In the genomic region with DNA sequence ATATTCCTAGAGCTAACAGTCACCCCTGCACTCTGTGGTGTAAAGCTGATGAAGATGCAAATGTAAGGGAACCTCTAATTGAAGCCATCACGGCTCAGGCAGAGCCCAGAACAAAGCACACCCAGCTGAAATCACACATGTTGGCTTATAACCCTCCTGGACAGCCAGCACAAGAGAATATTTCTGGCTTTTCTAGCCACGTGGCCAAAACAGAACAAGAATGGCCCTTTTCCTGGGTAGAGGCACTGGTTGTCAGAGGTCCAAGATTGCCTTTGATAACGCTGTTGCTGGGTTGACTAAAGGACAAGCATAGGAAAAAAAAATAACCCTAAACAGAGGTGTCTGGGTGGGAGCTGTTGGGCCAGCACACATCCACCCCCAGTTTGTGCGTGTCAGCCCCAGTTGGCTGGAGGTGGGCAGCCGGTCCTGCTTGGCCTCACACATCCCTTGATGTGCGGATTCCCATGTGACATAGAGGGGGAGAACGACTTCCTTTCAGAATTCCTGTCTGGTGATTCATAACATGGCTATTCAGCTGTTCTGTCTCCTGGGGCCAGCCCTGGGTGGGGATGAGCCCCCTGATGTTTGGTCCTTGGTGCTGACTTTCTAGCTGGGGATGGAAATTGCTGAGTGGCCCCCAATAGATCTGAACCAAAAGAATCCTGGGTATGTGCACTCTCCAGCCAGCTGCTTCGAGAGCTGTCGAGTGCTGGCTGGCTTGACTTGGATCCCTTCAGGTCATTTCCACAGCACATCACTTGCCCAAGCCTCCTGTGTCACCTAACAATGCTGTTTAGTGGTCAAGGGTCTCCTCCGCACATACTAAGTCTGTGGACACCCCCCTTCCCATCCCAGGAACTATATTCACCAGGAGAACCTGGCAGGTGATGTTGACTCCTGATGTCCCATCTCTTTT, we compare ENCODE assay signal across 12 mouse cellular contexts.
DNase-seq lines count a peak whose midpoint lies in the region; ATAC-seq lines count a peak whose summit lies in the region.
"Had no signal": no experiment of that assay in that cellular context is flagged by ENCODE, and none has a peak within 500 bp of the region (broad histone marks: within the 10 kb centered on the region; RNA-seq: fewer than 3 reads in every experiment).

No protein-coding gene starts in this region.

- no peaks in the 10 kb centered on the region for H3K36me3 ChIP-seq in limb, embryonic 12.5 days
- no peaks in the 10 kb centered on the region for H3K36me3 ChIP-seq in limb, embryonic 10.5 days
- no peaks in the 10 kb centered on the region for H3K36me3 ChIP-seq in heart, embryonic 12.5 days
- H3K36me3 ChIP-seq in stomach, embryonic 16.5 days (ENCODE audit: control insufficient read depth, insufficient read depth, low read length), result no peaks in the 10 kb centered on the region
- H3K36me3 ChIP-seq: hindbrain, embryonic 12.5 days; liver, embryonic 15.5 days; neural tube, embryonic 15.5 days had no signal

- ATAC-seq in limb, embryonic 12.5 days (ENCODE audit: insufficient number of reproducible peaks, insufficient read depth, low FRiP score, low TSS enrichment, low read depth), result peak; percentile 64; the same call in 1 of the 2 replicates
- peak; percentile 30; the same call in 1 of the 2 replicates for ATAC-seq in heart, embryonic 12.5 days (ENCODE audit: insufficient number of reproducible peaks, low FRiP score)
- peak; percentile 43; the same call in 1 of the 2 replicates for ATAC-seq in stomach, embryonic 16.5 days (ENCODE audit: insufficient read depth, low FRiP score)

- no peak overlapping the region for H3K4me3 ChIP-seq in limb, embryonic 12.5 days (replicated peaks)
- H3K4me3 ChIP-seq in limb, embryonic 10.5 days, result no peak overlapping the region
- no peak overlapping the region for H3K4me3 ChIP-seq in heart, embryonic 12.5 days
- no peak overlapping the region for H3K4me3 ChIP-seq in stomach, embryonic 16.5 days (replicated peaks; ENCODE audit: low read length)
- H3K4me3 ChIP-seq: hindbrain, embryonic 12.5 days; liver, embryonic 15.5 days; neural tube, embryonic 15.5 days had no signal

- no peak overlapping the region for H3K9ac ChIP-seq in limb, embryonic 12.5 days (replicated peaks)
- H3K9ac ChIP-seq in heart, embryonic 12.5 days, result no peak overlapping the region
- no peak overlapping the region for H3K9ac ChIP-seq in stomach, embryonic 16.5 days (ENCODE audit: low read length)
- H3K9ac ChIP-seq: hindbrain, embryonic 12.5 days; liver, embryonic 15.5 days; neural tube, embryonic 15.5 days had no signal

- 63% methylated on average over 10 of the region's 10 CpGs for WGBS in limb, embryonic 12.5 days
- 71% methylated on average over 10 of the region's 10 CpGs for WGBS in limb, embryonic 10.5 days
- WGBS in heart, embryonic 12.5 days, result 32% methylated on average over 10 of the region's 10 CpGs
- 35% methylated on average over 10 of the region's 10 CpGs for WGBS in stomach, embryonic 16.5 days

- H3K4me2 ChIP-seq in limb, embryonic 12.5 days, result no peak overlapping the region
- H3K4me2 ChIP-seq in heart, embryonic 12.5 days, result peak overlapping the region; percentile 11; the same call in 1 of the 2 replicates
- H3K4me2 ChIP-seq in stomach, embryonic 16.5 days (ENCODE audit: low read depth, low read length), result no peak overlapping the region
- H3K4me2 ChIP-seq: hindbrain, embryonic 12.5 days; liver, embryonic 15.5 days; neural tube, embryonic 15.5 days had no signal

- no peaks in the 10 kb centered on the region for H3K27me3 ChIP-seq in limb, embryonic 12.5 days
- H3K27me3 ChIP-seq in limb, embryonic 10.5 days (ENCODE audit: low read depth, poor library complexity, severe bottlenecking), result no peaks in the 10 kb centered on the region
- H3K27me3 ChIP-seq in heart, embryonic 12.5 days (replicated peaks), result no peaks in the 10 kb centered on the region
- no peaks in the 10 kb centered on the region for H3K27me3 ChIP-seq in stomach, embryonic 16.5 days (ENCODE audit: control insufficient read depth, insufficient read depth, low read length)
- H3K27me3 ChIP-seq: hindbrain, embryonic 12.5 days; liver, embryonic 15.5 days; neural tube, embryonic 15.5 days had no signal

- DNase-seq in limb, embryonic 10.5 days (ENCODE audit: low spot score), result no peak
- DNase-seq in kidney, postnatal 14 days, result peak; percentile 36
- no peak for DNase-seq in right cerebral cortex, adult 2 months (ENCODE audit: low spot score in 2 of 2)
- no peak for DNase-seq in spleen, adult 12 weeks (ENCODE audit: low spot score)
- no peak for DNase-seq in left cerebral cortex, postnatal 4 days
- DNase-seq: thymus, postnatal 36 days had no signal

- no peak overlapping the region for H3K27ac ChIP-seq in limb, embryonic 12.5 days
- H3K27ac ChIP-seq in limb, embryonic 10.5 days, result no peak overlapping the region
- peak overlapping the region; percentile 39 for H3K27ac ChIP-seq in heart, embryonic 12.5 days (ENCODE audit: poor library complexity, severe bottlenecking)
- peak overlapping the region; percentile 41; the same call in 1 of the 2 replicates for H3K27ac ChIP-seq in stomach, embryonic 16.5 days (ENCODE audit: low read length)
- H3K27ac ChIP-seq: hindbrain, embryonic 12.5 days; liver, embryonic 15.5 days; neural tube, embryonic 15.5 days had no signal

- no peaks in the 10 kb centered on the region for H3K9me3 ChIP-seq in limb, embryonic 12.5 days
- H3K9me3 ChIP-seq in limb, embryonic 10.5 days (replicated peaks), result no peaks in the 10 kb centered on the region
- H3K9me3 ChIP-seq in heart, embryonic 12.5 days (replicated peaks), result peaks cover 4% of the 10 kb centered on the region; the same call in 1 of the 2 replicates
- no peaks in the 10 kb centered on the region for H3K9me3 ChIP-seq in stomach, embryonic 16.5 days (replicated peaks; ENCODE audit: control insufficient read depth, low read length)
- H3K9me3 ChIP-seq: hindbrain, embryonic 12.5 days; liver, embryonic 15.5 days; neural tube, embryonic 15.5 days had no signal

- intact Hi-C loops in left cerebral cortex, postnatal 4 days (cut with DNase I), result no loop called here

- H3K4me1 ChIP-seq in limb, embryonic 12.5 days (replicated peaks), result no peaks in the 10 kb centered on the region
- H3K4me1 ChIP-seq in limb, embryonic 10.5 days, result peaks cover 6% of the 10 kb centered on the region; the same call in 1 of the 2 replicates
- H3K4me1 ChIP-seq in heart, embryonic 12.5 days (replicated peaks), result peaks cover 21% of the 10 kb centered on the region
- H3K4me1 ChIP-seq in stomach, embryonic 16.5 days (ENCODE audit: control insufficient read depth, insufficient read depth, low read length), result peaks cover 9% of the 10 kb centered on the region; the same call in 1 of the 2 replicates
- H3K4me1 ChIP-seq: hindbrain, embryonic 12.5 days; liver, embryonic 15.5 days; neural tube, embryonic 15.5 days had no signal

Comparison
In these comparisons a context has a peak if more than half of its experiments do, and no peak if none do; other contexts are left out.
1. H3K27ac ChIP-seq: peak in heart, embryonic 12.5 days (single experiment) and stomach, embryonic 16.5 days (single experiment); none in limb, embryonic 12.5 days (single experiment) and limb, embryonic 10.5 days (single experiment).
2. Peak in every context shown above with its lines, with median percentiles within 50 percentile points of each other: ATAC-seq.